Mouse (Mus musculus) forebrain, embryonic 14.5 days (tissue): ENCODE results near the gene Fbxo21. TPM values are rescaled to one million over a fixed set of nuclear protein-coding genes. Genes with fewer than 3 reads are reported as not detected.
A peak's percentile ranks its signal among the peaks of the same experiment; 100 is the strongest.

Source experiments
- ATAC-seq: fragments of 200-750 bp; cut with Nextera tagmentation; 2 replicates; pipeline ENCODE4 v1.8.0; 2017; ENCODE audit warnings: mild to moderate bottlenecking, moderate library complexity
- DNase-seq: peaks from one replicate; pipeline ENCODE4 v3.0.0-alpha.2; 2015; ENCODE audit warnings: low spot score
- H3K27ac ChIP-seq: fragments of 300-500 bp; sonication (generic); 2 replicates; pipeline ENCODE4 v1.5.1; 2014; ENCODE audit warnings: low read depth, mild to moderate bottlenecking, control low read depth, low read length, moderate library complexity
- H3K27me3 ChIP-seq: fragments of 300-500 bp; sonication (generic); replicated peaks from 2 replicates; pipeline ENCODE4 v1.6.1; 2014; ENCODE audit warnings: low read length, control low read depth, mixed read lengths; ENCODE audit not compliant: control insufficient read depth, insufficient read depth
- H3K36me3 ChIP-seq: fragments of 300-500 bp; sonication (generic); 2 replicates; pipeline ENCODE4 v1.6.1; 2014; ENCODE audit warnings: low read length, control low read depth; ENCODE audit not compliant: control insufficient read depth, insufficient read depth
- H3K4me1 ChIP-seq: fragments of 300-500 bp; sonication (generic); 2 replicates; pipeline ENCODE4 v1.6.1; 2014; ENCODE audit warnings: antibody characterized with exemption, low read length, control low read depth; ENCODE audit not compliant: control insufficient read depth, insufficient read depth
- H3K4me2 ChIP-seq: fragments of 300-500 bp; sonication (generic); 2 replicates; pipeline ENCODE4 v1.6.1; 2014; ENCODE audit warnings: mild to moderate bottlenecking, control low read depth, low read length
- H3K4me3 ChIP-seq: fragments of 300-500 bp; sonication (generic); 2 replicates; pipeline ENCODE4 v1.5.1; 2014; ENCODE audit warnings: low read depth, low read length, control low read depth
- H3K9ac ChIP-seq: fragments of 300-500 bp; sonication (generic); 2 replicates; pipeline ENCODE4 v1.6.1; 2014; ENCODE audit warnings: mild to moderate bottlenecking, low read length, control low read depth, moderate library complexity
- H3K9me3 ChIP-seq: fragments of 300-500 bp; sonication (generic); replicated peaks from 2 replicates; pipeline ENCODE4 v1.6.1; 2016; ENCODE audit warnings: low read length, control low read depth, mixed read lengths; ENCODE audit not compliant: control insufficient read depth
- WGBS: fragments of 180-500 bp; shearing (Covaris S2); extraction: QIAGEN DNeasy Blood & Tissue Kit; methylation state at CpG from one replicate; pipeline ENCODE4 v1.1.7; 2014; 5-methylcytosine and 5-hydroxymethylcytosine counted together
- polyA plus RNA-seq: library from polyadenylated mRNA; unstranded; fragments of >200 nt; fragmentation: Nextera tagmentation; extraction: Ambion mirVana; gene quantifications from 2 replicates; pipeline ENCODE4 v1.2.1, GENCODE M21; 2014

Fbxo21 gene
- polyA plus RNA-seq = 109 and 147 TPM in 2 replicates

- Histone ChIP-seq H3K36me3 (peaks cover 31% of the 10 kb centered on the region), H3K4me2 (peak within 1 kb of the TSS; percentile 83), H3K4me3 (peak within 1 kb of the TSS; percentile 100), H3K9me3 (no peaks in the 10 kb centered on the region), H3K4me1 (peaks cover 19% of the 10 kb centered on the region), H3K9ac (peak within 1 kb of the TSS; percentile 97), H3K27ac (peak within 1 kb of the TSS; percentile 91), H3K27me3 (no peaks in the 10 kb centered on the region)
- ATAC-seq (peak; percentile 94), DNase-seq (peak; percentile 97)
- WGBS = under 1% methylated on average over 67 of the region's 88 CpGs
These were observed at the start of gene Fbxo21 for GRCm38 (mm10) chr5:117976657-117977500. Fbxo21 (plus strand) TSS chr5:117976730.

- DNase-seq (no peak), ATAC-seq (no peak)
- no peak overlapping the region for H3K4me3 ChIP-seq
- no peaks in the 10 kb centered on the region for H3K4me1 ChIP-seq
- H3K9ac ChIP-seq = no peak overlapping the region
- no peaks in the 10 kb centered on the region for H3K36me3 ChIP-seq
- H3K4me2 ChIP-seq = no peak overlapping the region
- no peaks in the 10 kb centered on the region for H3K27me3 ChIP-seq
- H3K9me3 ChIP-seq = no peaks in the 10 kb centered on the region
- 99% methylated on average over 2 of the region's 2 CpGs for WGBS
- H3K27ac ChIP-seq = no peak overlapping the region
These were observed 48.0 kb upstream of the Fbxo21 start for GRCm38 (mm10) chr5:117928553-117928952.

GRCm38 (mm10) chr5:117932222-117932621 lies 44.3 kb upstream of the Fbxo21 start:
- no peaks in the 10 kb centered on the region for H3K36me3 ChIP-seq
- no peaks in the 10 kb centered on the region for H3K27me3 ChIP-seq
- no peaks in the 10 kb centered on the region for H3K4me1 ChIP-seq
- WGBS = 53% methylated on average over 2 of the region's 2 CpGs
- H3K27ac ChIP-seq = peak overlapping the region; percentile 14; the same call in 1 of the 2 replicates
- ATAC-seq = peak; percentile 75
- no peak overlapping the region for H3K9ac ChIP-seq
- no peak overlapping the region for H3K4me2 ChIP-seq
- no peak overlapping the region for H3K4me3 ChIP-seq
- no peaks in the 10 kb centered on the region for H3K9me3 ChIP-seq
- peak; percentile 67 for DNase-seq

- ATAC-seq = peak; percentile 75
- Histone ChIP-seq H3K36me3 (no peaks in the 10 kb centered on the region), H3K27me3 (no peaks in the 10 kb centered on the region), H3K27ac (no peak overlapping the region; the same call in 1 of the 2 replicates), H3K9ac (no peak overlapping the region), H3K4me2 (no peak overlapping the region), H3K4me3 (no peak overlapping the region), H3K9me3 (no peaks in the 10 kb centered on the region), H3K4me1 (no peaks in the 10 kb centered on the region)
- WGBS = 0% methylated on average over 6 of the region's 9 CpGs
- peak; percentile 93 for DNase-seq
These were observed 43.7 kb upstream of the Fbxo21 start for GRCm38 (mm10) chr5:117932862-117933261.

GRCm38 (mm10) chr5:117936346-117936745 lies 40.2 kb upstream of the Fbxo21 start:
- no peak for ATAC-seq
- no peak overlapping the region for H3K4me2 ChIP-seq
- 64% methylated on average over 16 of the region's 16 CpGs for whole genome bisulfite sequencing
- no peak overlapping the region for H3K9ac ChIP-seq
- no peaks in the 10 kb centered on the region for H3K27me3 ChIP-seq
- DNase-seq = no peak
- H3K9me3 ChIP-seq = no peaks in the 10 kb centered on the region
- no peak overlapping the region for H3K27ac ChIP-seq
- H3K36me3 ChIP-seq = no peaks in the 10 kb centered on the region
- H3K4me1 ChIP-seq = no peaks in the 10 kb centered on the region
- H3K4me3 ChIP-seq = no peak overlapping the region

- H3K27me3 ChIP-seq = no peaks in the 10 kb centered on the region
- no peak overlapping the region for H3K4me3 ChIP-seq
- ATAC-seq (no peak), DNase-seq (peak; percentile 25)
- no peak overlapping the region for H3K4me2 ChIP-seq
- H3K9me3 ChIP-seq = no peaks in the 10 kb centered on the region
- no peaks in the 10 kb centered on the region for H3K4me1 ChIP-seq
- H3K9ac ChIP-seq = no peak overlapping the region
- no peak overlapping the region for H3K27ac ChIP-seq
- no peaks in the 10 kb centered on the region for H3K36me3 ChIP-seq
- 78% methylated on average over 3 of the region's 3 CpGs for WGBS
These were observed 39.3 kb upstream of the Fbxo21 start for GRCm38 (mm10) chr5:117937186-117937585.

- H3K36me3 ChIP-seq = no peaks in the 10 kb centered on the region
- H3K9me3 ChIP-seq = no peaks in the 10 kb centered on the region
- H3K9ac ChIP-seq = no peak overlapping the region
- no peaks in the 10 kb centered on the region for H3K27me3 ChIP-seq
- no peak for ATAC-seq
- no peak overlapping the region for H3K4me3 ChIP-seq
- H3K4me1 ChIP-seq = no peaks in the 10 kb centered on the region
- peak; percentile 61 for DNase-seq
- WGBS = 14% methylated on average over 14 of the region's 14 CpGs
- H3K4me2 ChIP-seq = no peak overlapping the region
- H3K27ac ChIP-seq = no peak overlapping the region
These were observed 38.3 kb upstream of the Fbxo21 start for GRCm38 (mm10) chr5:117938182-117938581.

- WGBS = 57% methylated on average over 8 of the region's 8 CpGs
- H3K27ac ChIP-seq = peak overlapping the region; percentile 14; the same call in 1 of the 2 replicates
These were observed 37.1 kb upstream of the Fbxo21 start for GRCm38 (mm10) chr5:117939402-117939801.

GRCm38 (mm10) chr5:117941552-117941951 lies 35.0 kb upstream of the Fbxo21 start:
- no peaks in the 10 kb centered on the region for H3K9me3 ChIP-seq

More at GRCm38 (mm10) chr5:117939402-117939801, 37.1 kb upstream of the Fbxo21 start:
- no peaks in the 10 kb centered on the region for H3K27me3 ChIP-seq
- ATAC-seq (peak; percentile 86; the same call in 1 of the 2 replicates), DNase-seq (peak; percentile 88)
- H3K9ac ChIP-seq = no peak overlapping the region
- no peaks in the 10 kb centered on the region for H3K36me3 ChIP-seq
- no peaks in the 10 kb centered on the region for H3K4me1 ChIP-seq
- no peak overlapping the region for H3K4me2 ChIP-seq
- H3K4me3 ChIP-seq = no peak overlapping the region
- H3K9me3 ChIP-seq = no peaks in the 10 kb centered on the region

More at GRCm38 (mm10) chr5:117941552-117941951, 35.0 kb upstream of the Fbxo21 start:
- no peaks in the 10 kb centered on the region for H3K4me1 ChIP-seq
- no peak overlapping the region for H3K27ac ChIP-seq
- H3K4me2 ChIP-seq = no peak overlapping the region
- 72% methylated on average over 3 of the region's 3 CpGs for WGBS
- H3K27me3 ChIP-seq = no peaks in the 10 kb centered on the region
- no peaks in the 10 kb centered on the region for H3K36me3 ChIP-seq
- no peak overlapping the region for H3K4me3 ChIP-seq
- ATAC-seq (no peak), DNase-seq (no peak)
- no peak overlapping the region for H3K9ac ChIP-seq
